Mouse (Mus musculus) liver, embryonic 14.5 days (tissue): ENCODE measurements around the gene Cdk19. TPM values are rescaled to one million over a fixed set of nuclear protein-coding genes. Genes with fewer than 3 reads are reported as not detected.
"Not testable (repeated sequence)": the region's sequence is repeated elsewhere in the genome, so short reads cannot be mapped to it uniquely, and the experiment has no call there.

ENCODE experiments used
- ATAC-seq: fragments of 200-750 bp; cut with Nextera tagmentation; 2 replicates; pipeline ENCODE4 v1.8.0; 2017; ENCODE audit warnings: moderate number of reproducible peaks, mild to moderate bottlenecking, moderate library complexity; ENCODE audit not compliant: insufficient read depth
- DNase-seq, 3 experiments: peaks; one replicate each; pipeline ENCODE4 v3.0.0-alpha.2; 2012 to 2013; ENCODE audit warnings: low read depth in 3 of 3, low spot score in 3 of 3
- H3K27ac ChIP-seq: fragments of 300-500 bp; sonication (generic); 2 replicates; pipeline ENCODE4 v1.5.1; 2014; ENCODE audit warnings: moderate library complexity, mild to moderate bottlenecking, control low read depth, inconsistent platforms
- H3K27me3 ChIP-seq: fragments of 300-500 bp; sonication (generic); 2 replicates; pipeline ENCODE4 v1.6.1; 2014; ENCODE audit warnings: mild to moderate bottlenecking, low read length, moderate library complexity; ENCODE audit not compliant: control insufficient read depth, insufficient read depth
- H3K36me3 ChIP-seq: fragments of 300-500 bp; sonication (generic); replicated peaks from 2 replicates; pipeline ENCODE4 v1.6.1; 2014; ENCODE audit warnings: low read depth; ENCODE audit not compliant: control insufficient read depth, insufficient read depth
- H3K4me1 ChIP-seq, 2 experiments: fragments of 200-500 bp in 1 of 2; fragments of 300-500 bp in 1 of 2; sonication (generic) in 1 of 2; replicated peaks; 2 replicates each; pipeline ENCODE4 v1.6.1; 2012 to 2014; ENCODE audit warnings: antibody characterized with exemption in 1 of 2, inconsistent platforms in 1 of 2, low read length in 1 of 2; ENCODE audit not compliant: control insufficient read depth in 2 of 2, insufficient read depth in 2 of 2
- H3K4me2 ChIP-seq: fragments of 300-500 bp; sonication (generic); 2 replicates; pipeline ENCODE4 v1.6.1; 2014; ENCODE audit warnings: low read depth, mild to moderate bottlenecking, control low read depth, moderate library complexity
- H3K4me3 ChIP-seq, 2 experiments: fragments of 200-500 bp in 1 of 2; fragments of 300-500 bp in 1 of 2; sonication (generic) in 1 of 2; 2 replicates each; pipeline ENCODE4 v1.5.1; 2012 to 2014; ENCODE audit warnings: low read depth in 2 of 2, low read length in 2 of 2, mild to moderate bottlenecking in 2 of 2, control low read depth in 1 of 2, inconsistent platforms in 1 of 2, moderate library complexity in 1 of 2; ENCODE audit not compliant: insufficient read depth in 1 of 2
- H3K9ac ChIP-seq: fragments of 300-500 bp; sonication (generic); replicated peaks from 2 replicates; pipeline ENCODE4 v1.6.1; 2014; ENCODE audit warnings: mild to moderate bottlenecking, control low read depth, moderate library complexity
- H3K9me3 ChIP-seq: fragments of 300-500 bp; sonication (generic); 2 replicates; pipeline ENCODE4 v1.6.1; 2016; ENCODE audit warnings: low read length, mixed read lengths; ENCODE audit not compliant: control insufficient read depth
- CTCF ChIP-seq: IDR thresholded peaks from 2 replicates; pipeline ENCODE4 v1.5.1; 2016; ENCODE audit warnings: antibody characterized with exemption, low read depth, control low read depth
- EP300 ChIP-seq: IDR thresholded peaks from 2 replicates; pipeline ENCODE4 v1.6.1; 2016; ENCODE audit warnings: antibody characterized with exemption, low read depth
- WGBS: fragments of 180-500 bp; shearing (Covaris S2); extraction: QIAGEN DNeasy Blood & Tissue Kit; methylation state at CpG from one replicate; pipeline ENCODE4 v1.1.7; 2014; ENCODE audit not compliant: insufficient replicate concordance; 5-methylcytosine and 5-hydroxymethylcytosine counted together
- polyA plus RNA-seq, 2 experiments: library from polyadenylated mRNA; depleted of rRNA in 1 of 2; stranded (reverse) in 1 of 2; unstranded in 1 of 2; fragments of >200 nt; fragmentation: Nextera tagmentation in 1 of 2; extraction: Ambion mirVana in 1 of 2; gene quantifications; 2 replicates each; pipeline versions ENCODE4 v1.2.1 to v1.2.3; 2012 to 2014

The Cdk19 gene
- polyA plus RNA-seq, 2 experiments = 3.1 TPM

DNA sequence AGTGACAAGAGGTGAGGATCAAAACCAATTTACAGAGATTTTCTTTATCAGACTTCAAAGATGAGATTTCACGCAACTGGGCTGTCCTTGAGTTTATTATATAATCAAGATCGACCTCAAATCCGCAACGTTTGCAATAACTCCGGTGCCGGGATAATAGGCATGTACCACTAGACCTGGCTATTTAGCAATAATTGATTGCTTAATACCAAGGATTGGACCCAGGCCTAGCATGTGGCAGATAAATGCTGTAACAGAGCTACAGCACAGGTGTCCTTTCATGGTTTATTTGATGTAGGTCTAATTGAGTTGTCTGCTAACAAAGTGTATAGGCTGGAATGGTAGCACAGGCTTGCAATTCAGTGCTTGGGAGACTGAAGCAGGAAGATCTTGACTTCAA is 172.8 kb downstream of the Cdk19 start:
- no peak for TF ChIP-seq EP300
- TF ChIP-seq CTCF = no peak
- H3K9me3 ChIP-seq = no peaks in the 10 kb centered on the region
- H3K4me3 ChIP-seq = no peak overlapping the region
- H3K4me2 ChIP-seq = no peak overlapping the region
- H3K36me3 ChIP-seq = no peaks in the 10 kb centered on the region
- no peaks in the 10 kb centered on the region; a peak in 1 of 4 replicates for H3K4me1 ChIP-seq
- no peak overlapping the region for H3K9ac ChIP-seq
- ATAC-seq (no peak), DNase-seq (no peak)
- no peaks in the 10 kb centered on the region for H3K27me3 ChIP-seq
- 86% methylated on average over 6 of the region's 6 CpGs for WGBS
- H3K27ac ChIP-seq = no peak overlapping the region

DNA sequence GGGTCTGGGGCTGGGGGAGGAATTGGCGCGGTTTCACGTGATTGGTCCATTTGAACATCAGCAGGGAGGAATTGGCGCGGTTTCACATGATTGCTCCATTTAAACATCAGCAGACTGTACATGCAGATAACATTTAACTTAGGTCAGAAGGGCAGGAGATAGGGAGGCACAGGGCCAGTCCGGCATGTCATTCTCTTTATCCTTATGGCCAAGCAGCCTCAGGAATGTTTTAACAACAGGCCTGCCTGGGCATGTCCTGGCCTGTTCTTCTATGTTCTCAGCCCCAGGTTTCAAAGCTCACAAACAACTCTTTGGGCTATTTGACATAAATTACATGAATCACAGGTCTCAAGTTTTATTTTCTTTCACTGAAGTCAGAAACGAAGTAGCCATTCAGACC is 173.6 kb downstream of the Cdk19 start:
- H3K27ac ChIP-seq, H3K4me3 ChIP-seq, H3K27me3 ChIP-seq, H3K9ac ChIP-seq, ATAC-seq, H3K4me1 ChIP-seq, H3K36me3 ChIP-seq, H3K4me2 ChIP-seq, H3K9me3 ChIP-seq, DNase-seq: not testable (repeated sequence)
- WGBS = 79% methylated on average over 7 of the region's 7 CpGs

DNA sequence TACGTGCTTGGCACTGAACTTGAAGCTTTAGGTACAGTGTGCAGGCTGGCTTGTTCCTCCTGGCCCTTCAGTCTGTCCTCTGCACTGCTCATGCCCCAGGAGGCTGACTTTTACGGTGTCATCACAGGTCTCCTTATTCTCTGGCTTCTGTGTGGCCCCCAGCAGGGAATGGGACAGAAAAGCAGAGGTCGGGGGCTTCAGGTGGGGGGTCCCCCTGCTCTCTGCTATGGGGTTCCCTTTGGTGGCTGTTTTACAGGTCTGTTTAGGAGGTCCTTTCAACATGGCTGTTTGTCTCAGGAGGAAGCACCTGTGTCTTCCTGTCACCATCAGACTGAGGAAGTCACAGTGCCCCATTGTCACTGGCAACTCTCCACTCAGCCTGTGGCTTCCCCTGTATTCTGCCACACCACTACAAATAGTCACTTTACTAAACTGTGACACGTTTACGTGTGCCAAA is 175.9 kb downstream of the Cdk19 start:
- Histone ChIP-seq H3K9me3 (no peaks in the 10 kb centered on the region), H3K27me3 (no peaks in the 10 kb centered on the region), H3K4me2 (no peak overlapping the region), H3K36me3 (no peaks in the 10 kb centered on the region), H3K9ac (no peak overlapping the region), H3K4me3 (no peak overlapping the region), H3K27ac (no peak overlapping the region), H3K4me1 (no peaks in the 10 kb centered on the region; a peak in 1 of 4 replicates)
- ATAC-seq (no peak), DNase-seq (no peak)
- 38% methylated on average over 5 of the region's 5 CpGs for WGBS
- TF ChIP-seq EP300 = no peak
- no peak for TF ChIP-seq CTCF

DNA sequence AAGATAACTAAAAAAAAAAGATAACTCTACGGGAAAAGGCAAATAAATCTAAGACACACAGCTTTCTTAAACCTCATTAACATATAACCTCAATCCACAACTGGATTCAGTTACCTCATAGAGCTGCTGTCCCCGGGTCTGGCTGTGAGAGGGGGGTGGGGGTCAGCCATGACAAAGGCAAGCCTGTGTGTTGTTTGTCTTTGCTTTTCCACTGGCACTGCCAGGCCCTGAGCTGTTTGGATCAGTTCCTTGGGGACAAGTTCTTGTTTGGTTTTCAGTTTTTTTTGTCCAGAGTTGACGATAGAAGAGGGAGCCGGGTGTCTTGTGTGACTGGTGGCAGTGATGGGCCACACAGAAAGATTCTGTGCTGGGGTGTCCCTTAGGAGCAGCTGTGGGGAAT is 177.1 kb downstream of the Cdk19 start:
- Histone ChIP-seq H3K36me3 (no peaks in the 10 kb centered on the region), H3K4me1 (peaks cover 0 to 1% of the 10 kb centered on the region in 2 experiments; a peak in 1 of 4 replicates), H3K27ac (no peak overlapping the region), H3K4me2 (no peak overlapping the region), H3K9ac (no peak overlapping the region), H3K9me3 (no peaks in the 10 kb centered on the region), H3K27me3 (no peaks in the 10 kb centered on the region), H3K4me3 (no peak overlapping the region)
- DNase-seq (no peak), ATAC-seq (no peak)
- WGBS = 48% methylated on average over 4 of the region's 4 CpGs
- TF ChIP-seq EP300 (no peak), CTCF (no peak)

DNA sequence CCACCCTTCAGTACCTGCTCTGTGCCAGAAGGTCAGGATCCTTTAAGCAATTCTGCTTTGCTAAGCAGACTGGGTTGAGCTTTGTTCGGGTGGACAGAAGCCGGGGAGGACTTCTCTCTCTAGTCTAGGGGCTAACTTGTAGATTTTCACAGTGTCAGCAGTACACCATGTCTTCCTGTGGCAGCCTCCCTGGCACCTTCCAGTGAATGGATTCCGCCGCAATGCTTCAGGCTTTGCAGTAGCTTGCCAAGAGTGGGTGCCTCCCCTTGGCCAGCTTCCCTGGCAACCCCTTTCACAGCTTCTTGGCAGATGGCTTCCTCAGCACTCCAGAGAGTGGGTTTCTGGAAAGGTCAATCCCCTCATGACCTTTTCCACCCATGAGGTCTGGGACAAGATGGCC is 180.2 kb downstream of the Cdk19 start:
- WGBS = 67% methylated on average over 4 of the region's 4 CpGs
- Histone ChIP-seq H3K36me3 (no peaks in the 10 kb centered on the region), H3K4me1 (peaks cover 0 to 8% of the 10 kb centered on the region in 2 experiments; a peak in 1 of 4 replicates), H3K9ac (no peak overlapping the region), H3K4me3 (no peak overlapping the region), H3K27me3 (no peaks in the 10 kb centered on the region), H3K4me2 (no peak overlapping the region), H3K27ac (no peak overlapping the region), H3K9me3 (no peaks in the 10 kb centered on the region)
- no peak for TF ChIP-seq EP300
- no peak for TF ChIP-seq CTCF
- DNase-seq (no peak), ATAC-seq (no peak)
